Mouse (Mus musculus): Measurements from ENCODE around the gene Sun2. TPM values are rescaled to one million over a fixed set of nuclear protein-coding genes. Genes with fewer than 3 reads are reported as not detected.

Gene Sun2
- polyA plus RNA-seq (2015; fragmentation: Nextera tagmentation; extraction: Ambion mirVana), result 6.9 and 11.1 TPM in 2 replicates

GRCm38 (mm10) chr15:79741921-79742705 is at the start of gene Sun2:
Gene Sun2 (minus strand): TSS chr15:79742536.
- WGBS, result under 1% methylated on average over 78 of the region's 93 CpGs
- H3K27ac ChIP-seq (replicated peaks), result peak within 1 kb of the TSS; percentile 79
- peak within 1 kb of the TSS; percentile 96 for H3K9ac ChIP-seq
- H3K9me3 ChIP-seq, result no peaks in the 10 kb centered on the region
- ATAC-seq (ENCODE audit: low read depth), result peak; percentile 94
- peaks cover 28% of the 10 kb centered on the region for H3K36me3 ChIP-seq
- peak within 1 kb of the TSS; percentile 84 for H3K4me2 ChIP-seq
- H3K4me3 ChIP-seq, result peak within 1 kb of the TSS; percentile 97
- H3K27me3 ChIP-seq, result no peaks in the 10 kb centered on the region
- peaks cover 40% of the 10 kb centered on the region for H3K4me1 ChIP-seq (replicated peaks)

- H3K36me3 ChIP-seq, result peaks cover 4% of the 10 kb centered on the region; the same call in 1 of the 2 replicates
- H3K4me2 ChIP-seq, result no peak overlapping the region
- no peak overlapping the region for H3K4me3 ChIP-seq
- no peak overlapping the region for H3K9ac ChIP-seq
- no peak overlapping the region for H3K27ac ChIP-seq (replicated peaks)
- WGBS, result 5% methylated on average over 12 of the region's 12 CpGs
- H3K4me1 ChIP-seq (replicated peaks), result peaks cover 18% of the 10 kb centered on the region
- ATAC-seq (ENCODE audit: low read depth), result no peak
- peaks cover 29% of the 10 kb centered on the region for H3K27me3 ChIP-seq
- H3K9me3 ChIP-seq, result no peaks in the 10 kb centered on the region
Measured at GRCm38 (mm10) chr15:79791502-79791901, 49.2 kb upstream of the Sun2 start.

- H3K4me1 ChIP-seq (replicated peaks), result peaks cover 13% of the 10 kb centered on the region
- H3K27me3 ChIP-seq, result peaks cover 29% of the 10 kb centered on the region
- WGBS, result 84% methylated on average over 6 of the region's 6 CpGs
- H3K36me3 ChIP-seq, result peaks cover 4% of the 10 kb centered on the region; the same call in 1 of the 2 replicates
- no peak overlapping the region for H3K9ac ChIP-seq
- no peak for ATAC-seq (ENCODE audit: low read depth)
- no peak overlapping the region for H3K4me3 ChIP-seq
- H3K27ac ChIP-seq (replicated peaks), result no peak overlapping the region
- H3K9me3 ChIP-seq, result no peaks in the 10 kb centered on the region
- no peak overlapping the region for H3K4me2 ChIP-seq
Measured at GRCm38 (mm10) chr15:79790905-79791304, 48.6 kb upstream of the Sun2 start.

GRCm38 (mm10) chr15:79790111-79790510 is 47.8 kb upstream of the Sun2 start:
- Histone ChIP-seq H3K9me3 (no peaks in the 10 kb centered on the region), H3K4me3 (no peak overlapping the region), H3K4me2 (no peak overlapping the region), H3K9ac (no peak overlapping the region), H3K4me1 (replicated peaks) (peaks cover 13% of the 10 kb centered on the region), H3K27me3 (peaks cover 29% of the 10 kb centered on the region), H3K36me3 (peaks cover 4% of the 10 kb centered on the region; the same call in 1 of the 2 replicates), H3K27ac (replicated peaks) (no peak overlapping the region)
- WGBS, result 53% methylated on average over 8 of the region's 8 CpGs
- ATAC-seq (ENCODE audit: low read depth), result no peak

GRCm38 (mm10) chr15:79787815-79788214 is 45.5 kb upstream of the Sun2 start:
- Histone ChIP-seq H3K27me3 (peaks cover 21% of the 10 kb centered on the region), H3K4me1 (replicated peaks) (peaks cover 13% of the 10 kb centered on the region), H3K36me3 (peaks cover 4% of the 10 kb centered on the region; the same call in 1 of the 2 replicates), H3K27ac (replicated peaks) (no peak overlapping the region), H3K4me2 (no peak overlapping the region), H3K9me3 (no peaks in the 10 kb centered on the region), H3K4me3 (no peak overlapping the region), H3K9ac (no peak overlapping the region)
- WGBS, result 53% methylated on average over 8 of the region's 8 CpGs
- peak; percentile 37; the same call in 1 of the 2 replicates for ATAC-seq (ENCODE audit: low read depth)

- peaks cover 4% of the 10 kb centered on the region; the same call in 1 of the 2 replicates for H3K36me3 ChIP-seq
- H3K9me3 ChIP-seq, result no peaks in the 10 kb centered on the region
Measured at GRCm38 (mm10) chr15:79785056-79785455, 42.7 kb upstream of the Sun2 start.

GRCm38 (mm10) chr15:79777749-79778148 is 35.4 kb upstream of the Sun2 start, which contains the start of gene Dnal4:
Gene Dnal4 (minus strand): TSS chr15:79777849.
- Histone ChIP-seq H3K4me1 (replicated peaks) (peaks cover 19% of the 10 kb centered on the region), H3K4me2 (no peak within 1 kb of the TSS), H3K9me3 (no peaks in the 10 kb centered on the region), H3K36me3 (no peaks in the 10 kb centered on the region), H3K27ac (replicated peaks) (no peak within 1 kb of the TSS), H3K4me3 (no peak within 1 kb of the TSS), H3K9ac (no peak within 1 kb of the TSS), H3K27me3 (no peaks in the 10 kb centered on the region)
- ATAC-seq (ENCODE audit: low read depth), result no peak

More at GRCm38 (mm10) chr15:79785056-79785455, 42.7 kb upstream of the Sun2 start:
- no peak overlapping the region for H3K4me2 ChIP-seq
- ATAC-seq (ENCODE audit: low read depth), result no peak
- peaks cover 13% of the 10 kb centered on the region for H3K4me1 ChIP-seq (replicated peaks)
- H3K4me3 ChIP-seq, result no peak overlapping the region
- H3K9ac ChIP-seq, result no peak overlapping the region
- H3K27me3 ChIP-seq, result no peaks in the 10 kb centered on the region
- 82% methylated on average over 1 of the region's 1 CpGs for WGBS
- H3K27ac ChIP-seq (replicated peaks), result no peak overlapping the region

- no peak overlapping the region for H3K4me3 ChIP-seq
- H3K27me3 ChIP-seq, result no peaks in the 10 kb centered on the region
- H3K4me2 ChIP-seq, result no peak overlapping the region
- H3K4me1 ChIP-seq (replicated peaks), result peaks cover 32% of the 10 kb centered on the region
- no peaks in the 10 kb centered on the region for H3K9me3 ChIP-seq
- WGBS, result 71% methylated on average over 7 of the region's 7 CpGs
- no peak for ATAC-seq (ENCODE audit: low read depth)
- no peak overlapping the region for H3K27ac ChIP-seq (replicated peaks)
- H3K36me3 ChIP-seq, result no peaks in the 10 kb centered on the region
- H3K9ac ChIP-seq, result no peak overlapping the region
Measured at GRCm38 (mm10) chr15:79775662-79776061, 33.3 kb upstream of the Sun2 start.

GRCm38 (mm10) chr15:79774117-79775027 is 32.0 kb upstream of the Sun2 start:
- Histone ChIP-seq H3K9ac (peak overlapping the region; percentile 89), H3K27ac (replicated peaks) (peak overlapping the region; percentile 80), H3K36me3 (no peaks in the 10 kb centered on the region), H3K4me2 (peak overlapping the region; percentile 85), H3K27me3 (no peaks in the 10 kb centered on the region), H3K4me1 (replicated peaks) (peaks cover 42% of the 10 kb centered on the region), H3K4me3 (peak overlapping the region; percentile 82), H3K9me3 (no peaks in the 10 kb centered on the region)
- peak; percentile 98 for ATAC-seq (ENCODE audit: low read depth)
- WGBS, result under 1% methylated on average over 50 of the region's 50 CpGs

- peak overlapping the region; percentile 15; the same call in 1 of the 2 replicates for H3K4me2 ChIP-seq
- 42% methylated on average over 21 of the region's 21 CpGs for WGBS
- H3K27me3 ChIP-seq, result no peaks in the 10 kb centered on the region
- no peaks in the 10 kb centered on the region for H3K36me3 ChIP-seq
- ATAC-seq (ENCODE audit: low read depth), result no peak
- H3K4me1 ChIP-seq (replicated peaks), result peaks cover 58% of the 10 kb centered on the region
- H3K4me3 ChIP-seq, result no peak overlapping the region
- no peaks in the 10 kb centered on the region for H3K9me3 ChIP-seq
- no peak overlapping the region for H3K27ac ChIP-seq (replicated peaks)
- peak overlapping the region; percentile 38; the same call in 1 of the 2 replicates for H3K9ac ChIP-seq
Measured at GRCm38 (mm10) chr15:79770629-79771240, 28.4 kb upstream of the Sun2 start.

GRCm38 (mm10) chr15:79768302-79768701 is 26.0 kb upstream of the Sun2 start:
- Histone ChIP-seq H3K4me1 (replicated peaks) (peaks cover 47% of the 10 kb centered on the region), H3K36me3 (peaks cover 21% of the 10 kb centered on the region), H3K4me3 (no peak overlapping the region), H3K27ac (replicated peaks) (no peak overlapping the region), H3K4me2 (no peak overlapping the region), H3K9ac (no peak overlapping the region), H3K27me3 (no peaks in the 10 kb centered on the region), H3K9me3 (no peaks in the 10 kb centered on the region)
- WGBS, result 56% methylated on average over 6 of the region's 6 CpGs
- no peak for ATAC-seq (ENCODE audit: low read depth)
